Mouse (Mus musculus) embryonic facial prominence, embryonic 10.5 days (tissue): ENCODE results near the gene Smox. TPM values are rescaled to one million over a fixed set of nuclear protein-coding genes. Genes with fewer than 3 reads are reported as not detected.
"Not testable (repeated sequence)": the region's sequence is repeated elsewhere in the genome, so short reads cannot be mapped to it uniquely, and the experiment has no call there.

Experiments used
- DNase-seq: peaks from one replicate; pipeline ENCODE4 v3.0.0-alpha.2; 2017; ENCODE audit warnings: low spot score
- H3K27ac ChIP-seq: fragments of 300-500 bp; sonication (generic); replicated peaks from 2 replicates; pipeline ENCODE4 v1.5.1; 2016; ENCODE audit warnings: mild to moderate bottlenecking
- H3K27me3 ChIP-seq: fragments of 300-500 bp; sonication (generic); replicated peaks from 2 replicates; pipeline ENCODE4 v1.6.1; 2016; ENCODE audit warnings: low read depth, mild to moderate bottlenecking; ENCODE audit not compliant: poor library complexity, severe bottlenecking
- H3K36me3 ChIP-seq: fragments of 300-500 bp; sonication (generic); replicated peaks from 2 replicates; pipeline ENCODE4 v1.6.1; 2016; ENCODE audit warnings: mild to moderate bottlenecking, moderate library complexity
- H3K4me1 ChIP-seq: fragments of 300-500 bp; sonication (generic); 2 replicates; pipeline ENCODE4 v1.6.1; 2016
- H3K4me3 ChIP-seq: fragments of 300-500 bp; sonication (generic); 2 replicates; pipeline ENCODE4 v1.5.1; 2016; ENCODE audit warnings: mild to moderate bottlenecking, moderate library complexity
- H3K9me3 ChIP-seq: fragments of 300-500 bp; sonication (generic); 2 replicates; pipeline ENCODE4 v1.6.1; 2016; ENCODE audit warnings: mild to moderate bottlenecking
- WGBS: fragments of 180-500 bp; shearing (Covaris S2); methylation state at CpG from one replicate; pipeline ENCODE4 v1.1.7; 2016; 5-methylcytosine and 5-hydroxymethylcytosine counted together
- polyA plus RNA-seq: library from polyadenylated mRNA; unstranded; fragments of >200 nt; fragmentation: Nextera tagmentation; extraction: Ambion mirVana; gene quantifications from 2 replicates; pipeline ENCODE4 v1.2.1, GENCODE M21; 2016

Gene Smox
- polyA plus RNA-seq, 1 experiment from 2014 or later, result 42.0 TPM

DNA sequence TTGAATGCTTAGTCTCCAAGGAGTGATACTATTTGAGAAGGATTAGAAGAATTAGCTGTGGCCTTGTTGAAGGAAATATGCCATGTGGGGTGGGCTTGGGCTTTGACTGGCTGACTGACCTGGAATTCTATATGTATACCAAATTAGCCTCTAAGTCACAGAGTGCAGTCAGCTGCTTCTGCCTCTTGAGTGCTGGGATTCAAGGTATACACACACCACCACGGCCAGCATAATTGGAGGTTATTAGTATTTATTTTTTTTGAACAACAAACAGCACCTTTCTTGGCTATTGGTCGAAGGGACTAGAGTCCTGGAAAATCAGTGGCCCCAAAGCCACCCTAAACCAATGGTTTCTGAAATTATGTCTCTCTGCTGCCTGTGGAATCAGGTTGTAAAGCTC is 24.6 kb upstream of the Smox start:
- Histone ChIP-seq H3K4me1 (no peaks in the 10 kb centered on the region; the same call in 1 of the 2 replicates), H3K27ac (no peak overlapping the region), H3K27me3 (no peaks in the 10 kb centered on the region), H3K36me3 (no peaks in the 10 kb centered on the region), H3K4me3 (no peak overlapping the region), H3K9me3 (no peaks in the 10 kb centered on the region)
- WGBS, result 74% methylated on average over 2 of the region's 2 CpGs
- DNase-seq, result no peak

DNA sequence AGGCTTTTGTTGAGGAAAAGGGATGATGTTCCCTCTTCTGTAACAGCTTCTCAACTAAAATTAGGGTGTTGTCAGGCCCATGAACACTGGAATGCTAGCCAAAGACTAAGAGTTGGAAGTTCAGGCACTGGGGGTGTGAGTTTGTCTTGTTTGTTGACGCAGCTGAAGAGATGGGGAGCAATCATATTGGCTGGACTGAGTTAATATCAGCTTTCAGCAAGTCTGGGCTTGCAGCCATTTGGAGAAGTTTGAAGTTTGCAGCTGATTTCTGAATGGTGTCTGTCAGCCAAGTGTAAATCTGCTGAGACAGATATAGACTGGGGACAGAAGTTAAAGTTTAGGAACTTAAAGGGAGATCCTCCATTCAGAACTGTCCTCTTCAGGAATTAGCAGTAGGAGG is 21.4 kb upstream of the Smox start:
- Histone ChIP-seq H3K4me1 (no peaks in the 10 kb centered on the region; the same call in 1 of the 2 replicates), H3K27ac (no peak overlapping the region), H3K27me3 (no peaks in the 10 kb centered on the region), H3K9me3 (no peaks in the 10 kb centered on the region), H3K4me3 (no peak overlapping the region), H3K36me3 (no peaks in the 10 kb centered on the region)
- 62% methylated on average over 1 of the region's 1 CpGs for WGBS
- DNase-seq, result no peak

DNA sequence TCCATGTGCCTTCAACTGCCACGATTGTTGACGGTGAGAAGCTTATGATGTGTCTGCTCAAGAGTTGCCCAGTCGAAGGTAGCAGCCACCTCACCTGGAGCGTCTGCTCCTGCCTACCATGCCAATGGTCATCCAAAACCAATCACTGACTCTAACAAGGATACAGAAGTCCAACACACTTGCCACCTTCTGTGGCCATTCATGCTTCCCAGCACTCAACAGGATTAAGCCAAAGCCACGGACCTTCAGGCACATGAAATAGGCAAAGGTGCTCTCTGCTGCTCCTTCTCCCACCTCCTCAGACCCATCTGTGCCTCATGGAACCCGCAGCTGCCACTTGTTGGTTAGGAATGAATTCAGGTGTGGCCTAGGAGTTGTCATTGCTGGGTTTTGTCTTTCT is 17.5 kb upstream of the Smox start:
- Histone ChIP-seq H3K9me3 (no peaks in the 10 kb centered on the region), H3K4me3 (no peak overlapping the region), H3K27me3 (no peaks in the 10 kb centered on the region), H3K36me3 (no peaks in the 10 kb centered on the region), H3K4me1 (no peaks in the 10 kb centered on the region; the same call in 1 of the 2 replicates), H3K27ac (no peak overlapping the region)
- DNase-seq, result no peak
- 85% methylated on average over 6 of the region's 6 CpGs for WGBS

DNA sequence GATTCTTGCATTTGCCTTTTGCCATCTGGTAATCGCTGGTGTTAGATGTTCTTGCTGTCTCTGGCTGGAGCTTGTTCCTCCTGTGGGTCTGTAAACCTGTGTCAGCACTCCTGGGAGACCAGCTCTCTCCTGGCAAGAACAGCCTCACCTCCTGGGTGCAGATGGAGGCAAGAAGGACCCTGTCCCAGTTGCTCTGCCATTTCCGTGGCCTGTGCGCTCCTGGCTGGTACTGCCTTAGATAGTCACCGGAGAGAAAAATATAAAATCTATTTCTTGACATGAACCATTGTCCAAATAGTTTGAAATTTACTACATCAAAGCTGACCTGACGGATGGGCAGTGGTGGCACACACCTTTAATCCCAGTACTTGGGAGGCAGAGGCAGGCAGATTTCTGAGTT is 14.2 kb upstream of the Smox start:
- H3K27me3 ChIP-seq, DNase-seq, H3K9me3 ChIP-seq, H3K27ac ChIP-seq, H3K4me1 ChIP-seq, H3K4me3 ChIP-seq, H3K36me3 ChIP-seq: not testable (repeated sequence)
- 92% methylated on average over 5 of the region's 5 CpGs for WGBS

- Histone ChIP-seq H3K27me3 (no peaks in the 10 kb centered on the region), H3K9me3 (no peaks in the 10 kb centered on the region), H3K27ac (no peak overlapping the region), H3K4me1 (peaks cover 5% of the 10 kb centered on the region; the same call in 1 of the 2 replicates), H3K4me3 (no peak overlapping the region), H3K36me3 (no peaks in the 10 kb centered on the region)
- no peak for DNase-seq
- WGBS, result 86% methylated on average over 6 of the region's 6 CpGs
These were observed 13.4 kb upstream of the Smox start for GRCm38 (mm10) chr2:131477917-131478316.

DNA sequence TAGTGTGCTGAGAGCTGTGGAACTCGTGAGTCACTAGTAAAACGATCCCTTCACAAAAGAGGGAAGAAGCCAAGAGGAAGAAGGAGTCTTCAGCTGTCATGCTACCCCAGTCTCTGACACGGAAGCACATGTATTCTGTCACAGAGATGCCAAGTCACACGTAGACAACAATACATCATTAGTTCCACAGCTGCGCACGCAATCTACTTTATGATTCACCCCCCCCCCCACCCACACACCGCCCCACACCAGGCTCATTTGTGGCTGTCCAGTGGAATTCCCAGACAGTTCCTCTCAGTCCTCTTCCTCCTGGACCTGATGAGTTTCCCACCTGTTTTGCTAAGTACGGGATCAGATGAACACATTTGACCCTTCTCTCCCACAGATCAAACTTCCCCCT is 12.9 kb upstream of the Smox start:
- DNase-seq, result no peak
- Histone ChIP-seq H3K4me3 (no peak overlapping the region), H3K27me3 (no peaks in the 10 kb centered on the region), H3K36me3 (no peaks in the 10 kb centered on the region), H3K4me1 (peaks cover 8% of the 10 kb centered on the region), H3K9me3 (no peaks in the 10 kb centered on the region), H3K27ac (no peak overlapping the region)
- WGBS, result 86% methylated on average over 8 of the region's 8 CpGs

GRCm38 (mm10) chr2:131478916-131479315 is 12.4 kb upstream of the Smox start:
- Histone ChIP-seq H3K9me3 (no peaks in the 10 kb centered on the region), H3K36me3 (no peaks in the 10 kb centered on the region), H3K27me3 (no peaks in the 10 kb centered on the region), H3K27ac (no peak overlapping the region), H3K4me1 (peaks cover 12% of the 10 kb centered on the region), H3K4me3 (no peak overlapping the region)
- no peak for DNase-seq
- 87% methylated on average over 4 of the region's 4 CpGs for WGBS

DNA sequence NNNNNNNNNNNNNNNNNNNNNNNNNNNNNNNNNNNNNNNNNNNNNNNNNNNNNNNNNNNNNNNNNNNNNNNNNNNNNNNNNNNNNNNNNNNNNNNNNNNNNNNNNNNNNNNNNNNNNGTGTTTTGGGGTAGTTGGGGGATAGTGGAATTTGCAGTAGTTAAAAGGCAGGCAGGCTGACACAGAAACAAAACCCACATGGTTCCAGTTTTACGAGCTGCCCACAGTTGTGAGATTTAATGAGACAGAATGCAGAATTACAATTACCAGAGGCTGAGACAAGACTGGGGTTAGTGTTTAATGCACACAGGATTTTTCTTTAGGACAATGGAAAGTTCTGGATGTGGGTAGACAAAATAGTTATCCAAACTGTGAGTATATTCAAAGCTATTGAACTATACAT is 9.6 kb upstream of the Smox start:
- Histone ChIP-seq H3K27ac (no peak overlapping the region), H3K4me1 (peaks cover 12% of the 10 kb centered on the region), H3K9me3 (no peaks in the 10 kb centered on the region), H3K27me3 (no peaks in the 10 kb centered on the region), H3K36me3 (no peaks in the 10 kb centered on the region), H3K4me3 (no peak overlapping the region)
- no peak for DNase-seq
- WGBS, result 41% methylated on average over 1 of the region's 1 CpGs

DNA sequence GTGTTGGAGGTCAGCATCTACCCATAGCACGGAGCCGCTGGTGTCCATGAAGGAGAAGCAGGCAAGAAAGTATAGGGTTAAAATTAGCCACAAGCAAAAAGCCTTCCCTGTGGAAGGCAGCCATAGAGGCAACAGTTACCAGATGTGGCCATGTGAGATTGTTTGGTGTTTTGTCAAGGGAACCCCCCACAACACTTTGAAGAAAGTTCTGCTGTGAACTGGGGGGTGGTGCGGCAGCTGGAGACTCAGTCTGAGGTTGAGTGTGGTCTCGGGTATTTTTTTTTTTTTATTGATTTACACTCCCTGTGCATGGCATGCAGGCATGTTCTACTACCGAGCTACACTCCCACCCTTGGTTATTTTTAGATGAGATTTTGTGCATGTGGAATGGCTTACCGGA is 8.8 kb upstream of the Smox start:
- Histone ChIP-seq H3K4me1 (peaks cover 18% of the 10 kb centered on the region), H3K4me3 (no peak overlapping the region), H3K36me3 (no peaks in the 10 kb centered on the region), H3K27me3 (no peaks in the 10 kb centered on the region), H3K27ac (no peak overlapping the region), H3K9me3 (no peaks in the 10 kb centered on the region)
- 77% methylated on average over 6 of the region's 6 CpGs for WGBS
- peak; percentile 30 for DNase-seq

- Histone ChIP-seq H3K36me3 (no peaks in the 10 kb centered on the region), H3K4me1 (peaks cover 23% of the 10 kb centered on the region), H3K4me3 (no peak overlapping the region), H3K27ac (no peak overlapping the region), H3K27me3 (no peaks in the 10 kb centered on the region), H3K9me3 (no peaks in the 10 kb centered on the region)
- DNase-seq, result no peak
- WGBS, result 77% methylated on average over 7 of the region's 7 CpGs
These were observed 7.7 kb upstream of the Smox start for GRCm38 (mm10) chr2:131483562-131483961.

DNA sequence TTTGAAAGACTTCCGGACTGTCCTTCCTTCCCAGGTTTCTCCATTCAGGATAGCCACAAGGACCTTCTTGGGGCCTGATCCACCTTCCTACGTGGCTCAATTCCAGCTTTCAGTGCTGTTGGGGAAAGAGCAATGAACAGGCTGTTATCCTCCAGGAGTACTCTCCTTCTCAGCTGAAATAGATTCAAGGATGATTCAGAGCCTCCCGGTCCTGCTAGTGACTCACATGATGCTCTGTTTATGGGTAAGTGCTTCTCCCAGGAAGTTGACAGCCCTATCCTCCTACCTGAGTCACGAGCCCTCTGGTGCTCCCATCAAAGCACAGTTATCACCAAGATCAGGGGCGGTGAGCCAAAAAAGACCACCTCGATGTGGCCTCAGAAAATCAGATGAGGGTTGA is 7.1 kb upstream of the Smox start:
- H3K4me1 ChIP-seq, result peaks cover 23% of the 10 kb centered on the region

DNA sequence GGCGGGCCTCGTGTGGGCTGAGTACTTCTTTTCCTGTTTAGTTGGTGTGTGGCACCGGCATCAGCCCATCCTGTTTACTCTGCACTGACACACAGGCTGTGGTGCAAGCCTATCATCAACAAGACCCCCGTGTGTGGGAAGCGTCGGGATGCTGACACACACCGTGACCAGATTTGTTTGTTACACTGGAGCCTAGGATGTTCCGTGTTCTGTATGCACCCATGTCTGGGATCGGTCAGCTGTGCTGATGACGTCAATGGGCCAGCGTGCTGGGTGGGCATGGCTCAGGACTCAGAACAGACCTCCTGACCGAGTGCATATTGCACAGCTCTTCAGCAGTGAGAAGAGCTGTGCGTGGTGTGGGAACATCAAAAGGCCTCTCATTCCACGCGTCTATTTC is 6.2 kb upstream of the Smox start:
- H3K9me3 ChIP-seq, result no peaks in the 10 kb centered on the region
- H3K27ac ChIP-seq, result no peak overlapping the region
- H3K27me3 ChIP-seq, result 0 out of 2 replicates have a peak, but pooled peaks cover 8% of the 10 kb centered on the region
- H3K4me1 ChIP-seq, result peaks cover 23% of the 10 kb centered on the region
- 91% methylated on average over 15 of the region's 15 CpGs for WGBS
- no peaks in the 10 kb centered on the region for H3K36me3 ChIP-seq
- no peak overlapping the region for H3K4me3 ChIP-seq
- DNase-seq, result peak; percentile 3

More for the DNA sequence above, 7.1 kb upstream of the Smox start:
- no peaks in the 10 kb centered on the region for H3K27me3 ChIP-seq
- no peak overlapping the region for H3K27ac ChIP-seq
- H3K9me3 ChIP-seq, result no peaks in the 10 kb centered on the region
- no peak overlapping the region for H3K4me3 ChIP-seq
- no peaks in the 10 kb centered on the region for H3K36me3 ChIP-seq
- no peak for DNase-seq
- WGBS, result 83% methylated on average over 6 of the region's 6 CpGs

DNA sequence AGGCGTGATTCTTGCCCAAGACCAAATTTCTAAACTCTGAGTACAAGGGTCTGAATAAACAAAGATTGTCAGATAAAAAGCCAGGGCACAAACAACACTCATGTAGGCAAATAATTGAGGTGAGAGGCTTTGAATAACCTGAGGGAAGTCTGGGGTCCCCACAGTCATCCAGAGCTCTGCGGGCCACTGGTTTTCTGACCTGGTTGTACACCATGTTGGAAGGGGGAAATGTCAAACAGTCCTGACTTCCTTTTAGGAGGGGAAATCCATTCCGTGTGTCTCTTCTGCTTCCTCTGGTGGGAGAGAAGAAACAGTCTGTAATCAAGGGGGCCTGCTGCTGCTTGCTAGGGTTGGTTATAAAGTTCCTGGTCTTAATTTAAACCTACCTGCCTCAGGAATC is 5.2 kb upstream of the Smox start:
- Histone ChIP-seq H3K9me3 (no peaks in the 10 kb centered on the region), H3K4me3 (no peak overlapping the region), H3K36me3 (no peaks in the 10 kb centered on the region), H3K27ac (no peak overlapping the region), H3K27me3 (peaks cover 16% of the 10 kb centered on the region), H3K4me1 (peaks cover 23% of the 10 kb centered on the region)
- WGBS, result 79% methylated on average over 3 of the region's 3 CpGs
- no peak for DNase-seq

DNA sequence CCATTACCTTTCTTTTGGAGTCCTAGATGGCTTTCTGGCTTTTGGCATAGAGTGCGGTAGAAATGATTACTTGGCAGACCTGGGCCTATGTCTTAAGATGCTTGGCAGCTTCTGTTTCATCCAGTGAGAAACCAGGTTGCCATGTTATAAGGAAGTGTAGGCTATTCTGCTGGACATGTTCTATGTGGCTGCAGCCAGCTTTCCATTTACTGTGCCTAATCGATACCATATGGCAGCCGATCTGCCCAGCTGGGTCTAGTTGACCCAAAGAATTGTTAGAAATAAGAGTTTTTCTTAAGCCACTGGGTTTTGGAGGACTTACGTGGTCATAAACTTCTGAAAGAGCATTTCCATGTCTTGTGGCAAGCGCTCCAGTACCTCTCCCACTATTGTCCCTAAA is 4.0 kb upstream of the Smox start:
- H3K4me1 ChIP-seq, result peaks cover 30% of the 10 kb centered on the region
- 66% methylated on average over 5 of the region's 5 CpGs for WGBS
- peaks cover 17% of the 10 kb centered on the region for H3K27me3 ChIP-seq
- no peaks in the 10 kb centered on the region for H3K36me3 ChIP-seq
- peak; percentile 53 for DNase-seq
- H3K27ac ChIP-seq, result no peak overlapping the region
- no peaks in the 10 kb centered on the region for H3K9me3 ChIP-seq
- H3K4me3 ChIP-seq, result no peak overlapping the region
